Mouse (Mus musculus) embryonic fibroblast, embryonic 13.5 days (primary cell): ENCODE data around the gene Cryl1. TPM values are rescaled to one million over a fixed set of nuclear protein-coding genes. Genes with fewer than 3 reads are reported as not detected.

Source experiments
- H3K27ac ChIP-seq: 2 replicates; pipeline ENCODE4 v1.5.1; 2012; ENCODE audit warnings: low read length, control low read depth, inconsistent platforms; ENCODE audit not compliant: insufficient read depth
- H3K4me1 ChIP-seq: 2 replicates; pipeline ENCODE4 v1.6.1; 2011; ENCODE audit warnings: low read length; ENCODE audit not compliant: control insufficient read depth, insufficient read depth
- H3K4me3 ChIP-seq: 2 replicates; pipeline ENCODE4 v1.5.1; 2011; ENCODE audit warnings: mild to moderate bottlenecking, control low read depth, low read length; ENCODE audit not compliant: insufficient read depth
- CTCF ChIP-seq: IDR thresholded peaks from 2 replicates; pipeline ENCODE4 v1.5.1; 2011; ENCODE audit warnings: mild to moderate bottlenecking, control low read depth, low read length, moderate library complexity, borderline replicate concordance; ENCODE audit not compliant: insufficient read depth
- POLR2A ChIP-seq: IDR thresholded peaks from 2 replicates; pipeline ENCODE4 v1.6.1; 2011; ENCODE audit warnings: low read depth, mild to moderate bottlenecking, control low read depth, low read length, moderate library complexity
- polyA plus RNA-seq: library from polyadenylated mRNA; stranded (reverse); fragments of >200 nt; gene quantifications from 2 replicates; pipeline ENCODE4 v1.2.4, GENCODE M21; 2011; ENCODE audit warnings: low read depth; ENCODE audit not compliant: missing spikeins, insufficient read length

Cryl1 gene
- polyA plus RNA-seq, 1 experiment, result 12.9 TPM

DNA sequence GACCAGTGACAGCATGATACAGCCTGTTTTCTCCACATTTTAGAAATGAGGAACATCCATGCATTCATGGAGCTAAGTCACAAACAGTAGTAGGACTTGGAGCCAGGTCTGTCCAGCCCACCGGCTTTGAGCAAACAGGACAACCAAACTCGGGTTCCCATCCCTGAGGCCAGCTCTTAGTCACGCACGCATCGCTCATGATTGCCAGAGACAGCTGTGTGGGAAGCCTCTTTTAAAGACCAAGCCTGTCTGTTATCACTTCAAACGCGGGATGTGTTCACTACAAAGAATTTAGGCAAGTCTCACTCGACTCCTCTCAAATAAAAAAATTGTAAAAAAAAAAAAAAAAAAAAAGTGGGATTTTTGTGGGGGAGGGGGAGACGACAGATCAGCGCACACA is 67.2 kb downstream of the Cryl1 start:
- H3K4me1 ChIP-seq, result no peaks in the 10 kb centered on the region

DNA sequence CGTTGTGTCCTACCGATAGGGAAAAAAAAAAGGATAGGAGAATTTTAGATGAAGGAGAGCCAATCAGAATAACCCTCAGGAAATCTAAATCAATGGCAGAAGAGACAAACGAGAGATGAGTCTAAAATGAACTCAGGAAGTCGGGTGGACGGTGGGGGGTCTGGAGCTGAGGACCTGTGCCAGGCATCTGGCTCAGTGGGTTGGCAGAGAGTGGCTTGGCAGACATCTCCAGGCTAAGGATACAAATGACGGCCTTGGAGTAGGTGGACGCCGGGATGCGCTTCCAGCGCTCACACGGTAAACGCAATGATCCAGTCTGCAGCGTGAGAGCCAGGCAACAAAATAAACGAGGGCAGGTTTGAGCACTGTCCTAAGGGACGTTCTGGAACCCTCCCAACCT is 68.7 kb downstream of the Cryl1 start:
- TF ChIP-seq POLR2A (no peak), CTCF (no peak)
- H3K4me3 ChIP-seq, result no peak overlapping the region
- H3K27ac ChIP-seq, result no peak overlapping the region
- H3K4me1 ChIP-seq, result no peaks in the 10 kb centered on the region

More for the DNA sequence above, 67.2 kb downstream of the Cryl1 start:
- TF ChIP-seq POLR2A (no peak), CTCF (no peak)
- no peak overlapping the region for H3K27ac ChIP-seq
- H3K4me3 ChIP-seq, result no peak overlapping the region

DNA sequence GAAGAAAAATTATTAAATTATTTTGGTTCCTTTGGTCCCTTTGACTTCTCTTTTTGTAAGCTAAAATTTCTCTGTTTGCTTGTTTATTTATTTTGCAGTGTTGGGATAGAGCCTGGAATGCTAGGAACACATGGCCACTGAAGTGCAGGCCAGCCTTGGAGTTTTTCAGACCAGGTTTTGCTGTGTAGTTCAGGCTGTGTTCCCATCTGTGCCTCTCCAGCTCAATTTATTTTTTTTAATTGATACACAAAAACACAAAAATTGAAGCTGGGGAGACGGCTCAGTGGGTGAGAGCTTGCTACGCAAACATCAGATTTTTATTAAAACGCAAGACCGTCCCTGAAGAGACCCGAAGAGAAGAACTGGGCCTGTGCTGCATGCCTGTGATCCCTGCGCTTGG is 71.6 kb downstream of the Cryl1 start:
- Histone ChIP-seq H3K4me3 (no peak overlapping the region), H3K4me1 (no peaks in the 10 kb centered on the region), H3K27ac (no peak overlapping the region)
- TF ChIP-seq POLR2A (no peak), CTCF (no peak)

DNA sequence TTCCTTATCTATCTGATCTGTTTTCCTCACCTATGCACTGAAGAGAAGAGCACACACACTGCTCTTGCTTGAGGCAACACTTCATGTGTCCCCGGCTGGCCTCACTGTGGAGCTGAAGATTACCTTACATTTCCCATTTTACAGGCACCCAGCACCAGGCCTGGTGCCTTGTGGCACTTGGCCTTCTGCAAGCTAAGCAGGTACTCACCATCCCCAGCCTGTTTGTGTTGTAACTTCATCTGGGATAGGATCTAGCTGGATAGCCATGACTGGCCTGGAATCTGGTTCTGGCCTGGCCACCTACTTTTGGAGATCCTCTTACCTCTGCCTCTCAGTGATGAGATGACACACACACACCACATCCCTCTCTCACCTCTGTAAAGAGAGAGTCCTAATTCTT is 79.5 kb downstream of the Cryl1 start:
- peaks cover 10% of the 10 kb centered on the region; the same call in 1 of the 2 replicates for H3K4me1 ChIP-seq
- H3K27ac ChIP-seq, result peak overlapping the region; percentile 90
- no peak overlapping the region for H3K4me3 ChIP-seq
- no peak for TF ChIP-seq CTCF
- no peak for TF ChIP-seq POLR2A

DNA sequence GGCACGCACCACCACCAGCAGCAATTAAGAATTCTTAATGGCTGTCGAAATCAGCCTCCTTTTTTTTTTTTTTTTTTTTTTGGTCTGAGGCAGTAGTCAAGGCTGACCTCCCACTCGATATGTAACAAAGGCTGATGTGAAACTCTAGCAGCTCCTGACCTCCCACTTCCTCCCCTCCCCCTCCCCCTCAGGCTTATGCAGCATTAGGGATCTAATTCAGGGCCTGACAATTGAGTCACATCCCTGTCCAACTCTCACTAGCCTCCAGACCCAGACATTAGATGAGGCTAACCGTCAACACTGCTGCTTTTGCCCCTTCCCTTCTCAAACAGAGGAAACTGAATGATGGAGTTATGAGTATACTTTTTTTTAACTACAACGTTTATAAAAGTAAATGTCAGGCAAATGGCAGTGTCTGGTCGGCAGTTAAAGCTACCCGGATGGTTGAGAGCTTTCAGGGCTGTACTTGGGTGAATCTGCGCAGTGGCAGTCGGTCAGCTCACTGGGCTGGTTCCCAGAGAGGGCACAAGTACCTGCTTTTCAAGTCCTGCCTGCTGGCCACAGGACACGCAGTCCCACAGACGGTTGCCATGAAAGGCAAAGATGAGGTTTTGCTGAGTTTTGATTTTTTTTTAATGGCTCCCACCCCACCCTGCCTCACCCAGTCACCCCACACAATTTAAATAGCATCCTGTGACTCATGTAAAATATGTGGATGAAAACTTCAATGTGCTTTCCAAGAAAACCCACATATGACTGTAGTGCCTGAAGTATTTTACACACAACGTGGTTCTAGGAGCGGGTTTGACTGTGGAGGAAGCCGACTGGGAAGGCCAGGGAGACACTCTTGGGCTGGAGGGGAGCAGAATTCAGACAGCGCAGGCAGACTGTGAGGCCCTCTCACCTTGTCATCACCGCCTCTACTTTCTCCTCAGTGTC is 81.4 kb downstream of the Cryl1 start:
- Histone ChIP-seq H3K4me1 (peaks cover 10% of the 10 kb centered on the region; the same call in 1 of the 2 replicates), H3K27ac (peak overlapping the region; percentile 96), H3K4me3 (no peak overlapping the region)
- TF ChIP-seq POLR2A, result no peak; the same call in 1 of the 2 replicates

DNA sequence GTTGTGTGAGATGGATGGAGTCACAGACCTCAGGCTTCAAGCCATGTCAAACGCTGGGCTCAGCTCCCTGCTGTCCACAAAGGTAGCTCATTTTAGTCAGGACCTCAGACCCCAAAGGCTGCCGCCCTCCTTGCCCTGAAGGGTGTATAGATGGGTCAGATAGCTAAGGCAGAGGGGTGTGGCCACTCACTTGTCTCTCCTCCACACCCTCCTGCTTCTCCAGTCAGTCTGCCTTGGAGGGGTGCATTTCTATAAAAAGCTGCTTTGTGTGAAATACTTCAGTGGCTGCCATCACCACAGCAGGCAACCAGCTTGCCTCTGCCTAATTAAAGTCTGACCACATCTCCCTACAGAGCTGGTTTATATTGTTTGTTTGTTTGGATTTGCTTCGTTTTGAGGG is 82.4 kb downstream of the Cryl1 start:
- peak overlapping the region; percentile 96 for H3K27ac ChIP-seq

DNA sequence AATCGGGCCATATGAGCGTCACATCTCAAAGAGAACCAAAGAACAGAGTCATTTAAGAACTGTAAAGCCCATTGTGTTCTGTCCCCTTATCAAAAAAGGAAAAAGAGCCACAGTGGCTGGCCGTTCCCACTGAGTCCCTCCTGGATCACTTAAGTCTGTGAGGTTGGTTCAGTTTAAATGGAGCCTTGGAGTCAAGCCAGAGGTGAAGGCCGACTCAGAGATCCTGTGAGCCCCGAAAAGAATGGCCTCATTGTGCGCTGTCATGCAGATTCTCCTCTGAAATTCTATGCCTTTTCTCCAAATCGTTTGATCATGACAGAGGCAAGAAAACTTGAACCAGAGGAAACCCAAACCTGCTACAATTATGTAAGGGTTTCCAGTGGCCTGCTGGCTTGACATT is 82.8 kb downstream of the Cryl1 start:
- TF ChIP-seq CTCF (no peak), POLR2A (no peak)
- peak overlapping the region; percentile 96; the same call in 1 of the 2 replicates for H3K27ac ChIP-seq

More for the DNA sequence above, 82.4 kb downstream of the Cryl1 start:
- TF ChIP-seq CTCF (no peak), POLR2A (no peak)
- H3K4me3 ChIP-seq, result no peak overlapping the region
- H3K4me1 ChIP-seq, result peaks cover 10% of the 10 kb centered on the region; the same call in 1 of the 2 replicates

DNA sequence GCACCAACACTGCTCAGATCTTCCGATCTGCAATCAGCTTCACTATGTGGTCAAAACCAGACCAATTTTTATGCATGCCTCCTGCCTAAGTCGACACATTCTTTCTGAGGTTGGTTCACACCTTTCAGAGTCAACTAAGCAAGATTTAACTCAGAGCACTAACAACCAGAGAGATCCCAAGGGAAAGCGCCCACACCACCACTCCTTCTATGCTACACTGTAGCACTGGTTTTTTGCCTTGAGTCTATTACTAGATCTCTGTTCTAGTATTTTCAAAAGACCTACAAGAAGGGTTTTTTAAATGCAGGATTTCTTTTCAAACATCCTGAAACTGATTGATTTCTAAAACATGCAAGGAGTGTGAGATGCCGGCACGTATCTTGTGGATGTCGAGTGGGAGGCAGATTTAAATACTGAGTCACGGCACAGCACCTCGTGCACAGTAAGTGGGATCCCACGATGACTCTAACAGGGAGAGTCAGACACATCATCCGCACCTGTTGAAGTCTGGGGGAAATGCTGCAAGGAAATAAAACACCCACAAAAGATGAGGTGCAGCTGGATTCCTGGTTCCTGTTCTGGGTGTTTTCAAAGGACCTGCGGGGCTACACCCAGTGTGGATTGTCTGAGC is 96.6 kb downstream of the Cryl1 start:
- Histone ChIP-seq H3K27ac (peak overlapping the region; percentile 42), H3K4me3 (no peak overlapping the region), H3K4me1 (peaks cover 30% of the 10 kb centered on the region)
- TF ChIP-seq POLR2A (no peak), CTCF (no peak)

More for the DNA sequence above, 82.8 kb downstream of the Cryl1 start:
- Histone ChIP-seq H3K4me1 (peaks cover 10% of the 10 kb centered on the region; the same call in 1 of the 2 replicates), H3K4me3 (no peak overlapping the region)

DNA sequence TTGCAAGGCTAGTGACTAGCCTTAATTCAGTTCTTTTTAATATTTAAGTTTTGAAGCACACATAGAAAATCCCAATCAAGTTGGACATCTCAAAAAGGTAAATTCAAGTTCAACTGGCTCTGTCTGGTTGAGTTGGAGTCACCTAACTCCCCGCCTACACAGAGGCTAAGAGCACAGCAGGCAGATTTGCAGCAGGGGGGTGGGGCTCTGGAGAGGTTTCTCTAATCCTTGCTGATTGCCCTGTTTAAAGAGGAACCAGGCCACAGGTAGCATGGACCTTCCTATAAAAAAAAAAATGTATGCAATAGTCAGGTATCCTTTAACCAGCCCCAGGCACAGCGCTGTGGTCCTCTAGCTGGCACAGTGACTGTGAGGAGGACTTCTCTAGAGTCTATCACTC is 97.8 kb downstream of the Cryl1 start:
- no peak for TF ChIP-seq CTCF
- no peak for TF ChIP-seq POLR2A
- Histone ChIP-seq H3K4me1 (peaks cover 30% of the 10 kb centered on the region), H3K27ac (no peak overlapping the region), H3K4me3 (no peak overlapping the region)

DNA sequence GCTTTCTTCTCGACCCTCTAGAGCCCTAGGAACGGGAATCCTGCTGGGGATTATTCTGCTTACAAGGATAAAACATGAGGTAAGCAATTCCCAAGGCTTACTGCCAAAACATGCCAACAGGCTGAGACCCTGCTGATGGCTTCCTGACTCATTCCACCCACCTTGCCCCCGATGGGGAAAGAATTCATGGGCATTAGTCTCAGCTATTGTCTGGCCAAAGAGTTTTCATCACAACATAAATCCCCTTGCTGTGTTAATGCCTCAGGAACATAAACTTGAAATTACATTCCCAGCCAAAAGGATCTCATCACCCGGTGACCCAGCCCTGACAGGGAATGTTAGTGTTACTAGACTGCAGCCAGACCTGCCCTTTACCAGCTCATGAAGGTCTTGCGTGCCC is 100.7 kb downstream of the Cryl1 start:
- TF ChIP-seq POLR2A (no peak), CTCF (no peak)
- Histone ChIP-seq H3K4me3 (no peak overlapping the region), H3K4me1 (peaks cover 35% of the 10 kb centered on the region), H3K27ac (peak overlapping the region; percentile 66)
